Mouse (Mus musculus) limb, embryonic 10.5 days (tissue): Measurements from ENCODE around the gene Ssb. TPM values are rescaled to one million over a fixed set of nuclear protein-coding genes. Genes with fewer than 3 reads are reported as not detected.

Experiments used
- DNase-seq: peaks from one replicate; pipeline ENCODE4 v3.0.0-alpha.2; 2017; ENCODE audit warnings: low spot score
- H3K27ac ChIP-seq: fragments of 300-500 bp; sonication (generic); 2 replicates; pipeline ENCODE4 v1.5.1; 2016; ENCODE audit warnings: mild to moderate bottlenecking
- H3K27me3 ChIP-seq: fragments of 300-500 bp; sonication (generic); 2 replicates; pipeline ENCODE4 v1.6.1; 2016; ENCODE audit warnings: low read depth, mild to moderate bottlenecking; ENCODE audit not compliant: poor library complexity, severe bottlenecking
- H3K36me3 ChIP-seq: fragments of 300-500 bp; sonication (generic); 2 replicates; pipeline ENCODE4 v1.6.1; 2016; ENCODE audit warnings: mild to moderate bottlenecking, moderate library complexity
- H3K4me1 ChIP-seq: fragments of 300-500 bp; sonication (generic); 2 replicates; pipeline ENCODE4 v1.6.1; 2016
- H3K4me3 ChIP-seq: fragments of 300-500 bp; sonication (generic); 2 replicates; pipeline ENCODE4 v1.5.1; 2016; ENCODE audit warnings: mild to moderate bottlenecking, moderate library complexity
- H3K9me3 ChIP-seq: fragments of 300-500 bp; sonication (generic); replicated peaks from 2 replicates; pipeline ENCODE4 v1.6.1; 2016; ENCODE audit warnings: mild to moderate bottlenecking
- WGBS: fragments of 180-500 bp; shearing (Covaris S2); methylation state at CpG from one replicate; pipeline ENCODE4 v1.1.7; 2016; 5-methylcytosine and 5-hydroxymethylcytosine counted together
- polyA plus RNA-seq: library from polyadenylated mRNA; unstranded; fragments of >200 nt; fragmentation: Nextera tagmentation; extraction: Ambion mirVana; gene quantifications from 2 replicates; pipeline ENCODE4 v1.2.1, GENCODE M21; 2016

Gene Ssb
- polyA plus RNA-seq = 322 and 347 TPM in 2 replicates

- peaks cover 34% of the 10 kb centered on the region for H3K36me3 ChIP-seq
- under 1% methylated on average over 65 of the region's 66 CpGs for WGBS
- peak within 1 kb of the TSS; percentile 96 for H3K4me3 ChIP-seq
- H3K27ac ChIP-seq = peak within 1 kb of the TSS; percentile 97
- peaks cover 13% of the 10 kb centered on the region for H3K4me1 ChIP-seq
- DNase-seq = peak; percentile 94
- H3K9me3 ChIP-seq = no peaks in the 10 kb centered on the region
- H3K27me3 ChIP-seq = no peaks in the 10 kb centered on the region
Measured at GRCm38 (mm10) chr2:69861485-69862091, at the start of gene Ssb. Ssb (plus strand) TSS chr2:69861562.

GRCm38 (mm10) chr2:69816575-69816974 lies 44.8 kb upstream of the Ssb start:
- 88% methylated on average over 5 of the region's 5 CpGs for WGBS
- no peak overlapping the region for H3K4me3 ChIP-seq
- H3K27ac ChIP-seq = no peak overlapping the region
- no peak for DNase-seq
- H3K36me3 ChIP-seq = no peaks in the 10 kb centered on the region
- no peaks in the 10 kb centered on the region for H3K9me3 ChIP-seq
- peaks cover 2% of the 10 kb centered on the region for H3K4me1 ChIP-seq
- H3K27me3 ChIP-seq = no peaks in the 10 kb centered on the region

- H3K4me1 ChIP-seq = peaks cover 13% of the 10 kb centered on the region
- H3K27me3 ChIP-seq = no peaks in the 10 kb centered on the region
- DNase-seq = no peak
- H3K9me3 ChIP-seq = no peaks in the 10 kb centered on the region
- no peak overlapping the region for H3K4me3 ChIP-seq
- WGBS = 78% methylated on average over 9 of the region's 9 CpGs
- H3K36me3 ChIP-seq = no peaks in the 10 kb centered on the region
- no peak overlapping the region for H3K27ac ChIP-seq
Measured at GRCm38 (mm10) chr2:69818350-69819085, 42.8 kb upstream of the Ssb start.

GRCm38 (mm10) chr2:69820201-69820600 lies 41.2 kb upstream of the Ssb start:
- H3K27ac ChIP-seq = no peak overlapping the region
- no peak overlapping the region for H3K4me3 ChIP-seq
- no peak for DNase-seq
- H3K9me3 ChIP-seq = no peaks in the 10 kb centered on the region
- H3K36me3 ChIP-seq = peaks cover 11% of the 10 kb centered on the region
- H3K27me3 ChIP-seq = no peaks in the 10 kb centered on the region
- 56% methylated on average over 1 of the region's 1 CpGs for WGBS
- H3K4me1 ChIP-seq = peaks cover 13% of the 10 kb centered on the region

GRCm38 (mm10) chr2:69821711-69822110 lies 39.7 kb upstream of the Ssb start, which contains the start of gene Klhl23:
Klhl23 (plus strand) TSS chr2:69821944.
- Histone ChIP-seq H3K36me3 (peaks cover 21% of the 10 kb centered on the region), H3K4me1 (peaks cover 13% of the 10 kb centered on the region), H3K9me3 (no peaks in the 10 kb centered on the region), H3K27ac (peak within 1 kb of the TSS; percentile 96), H3K4me3 (peak within 1 kb of the TSS; percentile 87), H3K27me3 (no peaks in the 10 kb centered on the region)
- DNase-seq = peak; percentile 42
- 23% methylated on average over 8 of the region's 8 CpGs for WGBS

- WGBS = under 1% methylated on average over 79 of the region's 80 CpGs
- DNase-seq = peak; percentile 79
- no peaks in the 10 kb centered on the region for H3K27me3 ChIP-seq
- peak overlapping the region; percentile 87 for H3K4me3 ChIP-seq
- H3K27ac ChIP-seq = peak overlapping the region; percentile 96
- H3K9me3 ChIP-seq = no peaks in the 10 kb centered on the region
- H3K36me3 ChIP-seq = peaks cover 23% of the 10 kb centered on the region
- H3K4me1 ChIP-seq = peaks cover 13% of the 10 kb centered on the region
Measured at GRCm38 (mm10) chr2:69822361-69823128, 38.8 kb upstream of the Ssb start.

- Histone ChIP-seq H3K9me3 (no peaks in the 10 kb centered on the region), H3K27ac (peak overlapping the region; percentile 96), H3K36me3 (peaks cover 27% of the 10 kb centered on the region), H3K4me3 (peak overlapping the region; percentile 87), H3K27me3 (no peaks in the 10 kb centered on the region), H3K4me1 (peaks cover 13% of the 10 kb centered on the region)
- DNase-seq = peak; percentile 77
- 2% methylated on average over 45 of the region's 45 CpGs for WGBS
Measured at GRCm38 (mm10) chr2:69823129-69823677, 38.2 kb upstream of the Ssb start.

GRCm38 (mm10) chr2:69825898-69826297 lies 35.5 kb upstream of the Ssb start:
- peaks cover 51% of the 10 kb centered on the region for H3K36me3 ChIP-seq
- DNase-seq = no peak
- 90% methylated on average over 10 of the region's 10 CpGs for WGBS

GRCm38 (mm10) chr2:69826380-69826779 lies 35.0 kb upstream of the Ssb start:
- Histone ChIP-seq H3K36me3 (peaks cover 56% of the 10 kb centered on the region), H3K4me1 (peaks cover 13% of the 10 kb centered on the region), H3K27ac (no peak overlapping the region), H3K4me3 (no peak overlapping the region), H3K9me3 (no peaks in the 10 kb centered on the region), H3K27me3 (no peaks in the 10 kb centered on the region)
- DNase-seq = no peak
- 75% methylated on average over 2 of the region's 2 CpGs for WGBS

More at GRCm38 (mm10) chr2:69825898-69826297, 35.5 kb upstream of the Ssb start:
- H3K4me1 ChIP-seq = peaks cover 13% of the 10 kb centered on the region
- no peaks in the 10 kb centered on the region for H3K27me3 ChIP-seq
- H3K27ac ChIP-seq = no peak overlapping the region
- no peaks in the 10 kb centered on the region for H3K9me3 ChIP-seq
- no peak overlapping the region for H3K4me3 ChIP-seq

- DNase-seq = no peak
- Histone ChIP-seq H3K27me3 (no peaks in the 10 kb centered on the region), H3K4me3 (no peak overlapping the region), H3K27ac (no peak overlapping the region), H3K9me3 (no peaks in the 10 kb centered on the region), H3K4me1 (no peaks in the 10 kb centered on the region; the same call in 1 of the 2 replicates), H3K36me3 (peaks cover 73% of the 10 kb centered on the region)
- 32% methylated on average over 7 of the region's 7 CpGs for WGBS
Measured at GRCm38 (mm10) chr2:69828031-69828430, 33.3 kb upstream of the Ssb start.

- Histone ChIP-seq H3K4me3 (no peak overlapping the region), H3K9me3 (no peaks in the 10 kb centered on the region), H3K36me3 (peaks cover 84% of the 10 kb centered on the region), H3K27me3 (no peaks in the 10 kb centered on the region), H3K4me1 (no peaks in the 10 kb centered on the region), H3K27ac (no peak overlapping the region)
- 90% methylated on average over 2 of the region's 2 CpGs for WGBS
- no peak for DNase-seq
Measured at GRCm38 (mm10) chr2:69829680-69830079, 31.7 kb upstream of the Ssb start.

GRCm38 (mm10) chr2:69830116-69830515 lies 31.2 kb upstream of the Ssb start:
- H3K36me3 ChIP-seq = peaks cover 83% of the 10 kb centered on the region
- 90% methylated on average over 8 of the region's 8 CpGs for WGBS

More at GRCm38 (mm10) chr2:69830116-69830515, 31.2 kb upstream of the Ssb start:
- Histone ChIP-seq H3K4me1 (no peaks in the 10 kb centered on the region), H3K27me3 (no peaks in the 10 kb centered on the region), H3K27ac (no peak overlapping the region), H3K4me3 (no peak overlapping the region), H3K9me3 (no peaks in the 10 kb centered on the region)
- DNase-seq = no peak
